Mouse (Mus musculus): ENCODE data around the gene Gna12. TPM values are rescaled to one million over a fixed set of nuclear protein-coding genes. Genes with fewer than 3 reads are reported as not detected.

The Gna12 gene
- polyA plus RNA-seq, 1 experiment from 2014 or later: 65.0 TPM

DNA sequence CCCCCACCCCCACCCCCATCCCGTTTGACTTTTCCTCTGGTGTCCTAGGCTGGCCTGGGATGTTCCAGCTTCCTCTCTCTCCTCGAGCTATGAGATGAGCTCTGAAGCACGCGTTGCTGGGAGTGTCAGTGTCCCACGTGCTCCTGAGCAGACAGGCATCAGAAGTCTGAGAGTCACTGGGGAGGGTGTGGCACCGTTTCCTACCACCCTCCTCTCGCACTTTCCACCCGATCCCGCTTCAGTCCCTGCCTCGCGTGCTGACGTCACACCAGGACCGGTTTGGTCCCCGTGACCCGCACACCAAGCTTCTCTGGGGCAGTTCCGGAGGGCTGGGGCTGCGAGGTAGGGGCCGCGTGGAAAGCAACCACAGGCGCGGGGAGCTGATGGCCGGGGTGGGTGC, 94.9 kb downstream of the Gna12 start:
- under 1% methylated on average over 20 of the region's 22 CpGs for WGBS
- peak overlapping the region; percentile 25; the same call in 1 of the 2 replicates for H3K4me3 ChIP-seq (ENCODE audit: low read depth, low read length)
- peaks cover 14% of the 10 kb centered on the region for H3K27me3 ChIP-seq (ENCODE audit: control insufficient read depth, insufficient read depth, low read length)
- DNase-seq (ENCODE audit: low spot score): peak; percentile 32
- 0 out of 2 replicates have a peak, but pooled peaks cover 5% of the 10 kb centered on the region for H3K4me1 ChIP-seq (ENCODE audit: control insufficient read depth, insufficient read depth, low read length)
- H3K27ac ChIP-seq (ENCODE audit: low read depth, low read length): no peak overlapping the region
- no peak for ATAC-seq (ENCODE audit: insufficient read depth, low FRiP score, low TSS enrichment)
- H3K9me3 ChIP-seq (ENCODE audit: control insufficient read depth, low read length): no peaks in the 10 kb centered on the region
- peak overlapping the region; percentile 22; the same call in 1 of the 2 replicates for H3K9ac ChIP-seq (ENCODE audit: low read length)
- H3K36me3 ChIP-seq (ENCODE audit: control insufficient read depth, insufficient read depth, low read length): no peaks in the 10 kb centered on the region
- H3K4me2 ChIP-seq (ENCODE audit: low read depth): peak overlapping the region; percentile 45

DNA sequence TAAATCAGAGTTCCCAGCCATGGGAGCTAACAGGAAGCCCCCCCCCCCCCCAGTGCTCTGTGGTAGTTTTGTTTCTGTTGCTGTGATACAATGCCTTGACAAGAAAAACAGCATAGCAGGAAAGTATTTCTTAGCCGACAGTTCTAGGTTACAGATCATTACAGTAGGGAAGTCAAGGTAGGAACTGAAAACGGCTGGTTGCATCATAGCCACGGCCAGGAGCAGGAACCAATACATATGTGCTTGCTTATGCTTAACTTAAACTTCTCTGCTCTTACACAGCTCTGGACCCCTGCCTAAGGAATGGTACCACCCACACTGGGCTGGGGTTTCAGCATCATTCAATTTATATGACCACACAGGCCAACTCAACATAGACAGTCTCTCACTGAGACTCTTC, 96.9 kb downstream of the Gna12 start:
- Histone ChIP-seq H3K9ac (ENCODE audit: low read length) (no peak overlapping the region), H3K27ac (ENCODE audit: low read depth, low read length) (no peak overlapping the region), H3K27me3 (ENCODE audit: control insufficient read depth, insufficient read depth, low read length) (peaks cover 14% of the 10 kb centered on the region), H3K9me3 (ENCODE audit: control insufficient read depth, low read length) (no peaks in the 10 kb centered on the region), H3K4me2 (ENCODE audit: low read depth) (no peak overlapping the region), H3K4me1 (ENCODE audit: control insufficient read depth, insufficient read depth, low read length) (0 out of 2 replicates have a peak, but pooled peaks cover 5% of the 10 kb centered on the region), H3K36me3 (ENCODE audit: control insufficient read depth, insufficient read depth, low read length) (no peaks in the 10 kb centered on the region), H3K4me3 (ENCODE audit: low read depth, low read length) (no peak overlapping the region)
- DNase-seq (ENCODE audit: low spot score): no peak
- ATAC-seq (ENCODE audit: insufficient read depth, low FRiP score, low TSS enrichment): no peak
- 76% methylated on average over 3 of the region's 3 CpGs for WGBS

DNA sequence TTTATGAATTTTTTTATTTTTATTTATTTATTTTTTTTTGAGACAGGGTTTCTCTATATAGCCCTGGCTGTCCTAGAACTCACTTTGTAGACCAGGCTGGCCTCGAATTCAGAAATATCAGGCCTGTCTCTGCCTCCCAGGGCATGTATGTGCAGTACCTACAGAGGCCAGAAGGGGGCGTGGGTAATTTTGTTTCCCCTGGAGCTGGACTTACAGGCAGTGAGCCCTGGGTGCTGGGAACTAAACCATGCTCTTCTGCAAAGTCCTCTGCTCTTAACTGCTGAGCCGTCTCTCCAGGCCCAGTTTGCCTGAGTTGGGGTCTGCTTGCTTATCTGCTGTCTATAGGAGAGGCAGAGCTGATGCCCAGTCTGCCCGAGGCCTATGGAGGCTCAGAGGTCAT, 98.0 kb downstream of the Gna12 start:
- no peak for DNase-seq (ENCODE audit: low spot score)
- no peak for ATAC-seq (ENCODE audit: insufficient read depth, low FRiP score, low TSS enrichment)
- no peak overlapping the region for H3K4me2 ChIP-seq (ENCODE audit: low read depth)
- H3K9ac ChIP-seq (ENCODE audit: low read length): no peak overlapping the region
- H3K9me3 ChIP-seq (ENCODE audit: control insufficient read depth, low read length): no peaks in the 10 kb centered on the region
- H3K4me1 ChIP-seq (ENCODE audit: control insufficient read depth, insufficient read depth, low read length): 0 out of 2 replicates have a peak, but pooled peaks cover 5% of the 10 kb centered on the region
- 71% methylated on average over 4 of the region's 4 CpGs for WGBS
- no peak overlapping the region for H3K27ac ChIP-seq (ENCODE audit: low read depth, low read length)
- no peaks in the 10 kb centered on the region for H3K36me3 ChIP-seq (ENCODE audit: control insufficient read depth, insufficient read depth, low read length)
- H3K4me3 ChIP-seq (ENCODE audit: low read depth, low read length): no peak overlapping the region
- H3K27me3 ChIP-seq (ENCODE audit: control insufficient read depth, insufficient read depth, low read length): peaks cover 14% of the 10 kb centered on the region

DNA sequence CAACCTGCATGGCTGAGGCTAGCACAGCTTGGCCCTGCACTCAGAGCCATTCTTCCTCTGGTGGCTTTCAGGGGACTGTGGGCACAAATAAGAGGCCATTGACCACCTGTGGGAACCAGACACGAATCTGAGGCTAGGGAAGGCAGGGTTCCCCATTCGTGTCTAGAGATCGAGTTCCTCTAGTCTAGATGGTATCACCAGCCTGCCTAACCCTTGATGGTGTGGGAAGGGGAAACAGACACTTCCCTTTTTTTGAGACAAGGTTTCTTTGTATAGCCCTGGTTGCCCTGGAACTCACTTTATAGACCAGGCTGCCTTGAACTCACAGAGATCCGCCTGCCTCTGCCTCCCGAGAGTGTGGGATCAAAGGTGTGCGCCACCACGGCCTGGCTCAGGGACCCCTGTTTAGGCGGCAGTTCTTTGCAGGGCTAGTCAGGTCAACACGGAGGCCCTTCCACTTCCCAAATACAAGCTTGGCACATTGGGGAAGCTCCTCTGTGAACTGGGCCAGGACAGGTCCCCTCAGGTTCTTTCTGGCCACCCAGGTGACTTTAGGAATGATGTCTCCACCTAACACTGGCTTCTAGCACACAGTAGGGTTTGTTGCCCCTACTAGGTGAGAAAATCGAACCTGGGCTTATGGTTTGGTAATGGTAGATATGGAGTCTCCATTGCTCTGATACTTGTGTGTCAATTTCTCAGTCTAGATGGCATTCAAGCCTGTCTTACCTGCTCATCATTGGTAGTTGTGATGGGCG, 99.0 kb downstream of the Gna12 start:
- Histone ChIP-seq H3K9ac (ENCODE audit: low read length) (no peak overlapping the region), H3K36me3 (ENCODE audit: control insufficient read depth, insufficient read depth, low read length) (no peaks in the 10 kb centered on the region), H3K9me3 (ENCODE audit: control insufficient read depth, low read length) (no peaks in the 10 kb centered on the region), H3K4me1 (ENCODE audit: control insufficient read depth, insufficient read depth, low read length) (0 out of 2 replicates have a peak, but pooled peaks cover 5% of the 10 kb centered on the region), H3K27ac (ENCODE audit: low read depth, low read length) (no peak overlapping the region), H3K27me3 (ENCODE audit: control insufficient read depth, insufficient read depth, low read length) (peaks cover 10% of the 10 kb centered on the region), H3K4me3 (ENCODE audit: low read depth, low read length) (no peak overlapping the region), H3K4me2 (ENCODE audit: low read depth) (no peak overlapping the region)
- ATAC-seq (ENCODE audit: insufficient read depth, low FRiP score, low TSS enrichment) (no peak), DNase-seq (ENCODE audit: low spot score) (no peak)
- WGBS: 90% methylated on average over 11 of the region's 11 CpGs

DNA sequence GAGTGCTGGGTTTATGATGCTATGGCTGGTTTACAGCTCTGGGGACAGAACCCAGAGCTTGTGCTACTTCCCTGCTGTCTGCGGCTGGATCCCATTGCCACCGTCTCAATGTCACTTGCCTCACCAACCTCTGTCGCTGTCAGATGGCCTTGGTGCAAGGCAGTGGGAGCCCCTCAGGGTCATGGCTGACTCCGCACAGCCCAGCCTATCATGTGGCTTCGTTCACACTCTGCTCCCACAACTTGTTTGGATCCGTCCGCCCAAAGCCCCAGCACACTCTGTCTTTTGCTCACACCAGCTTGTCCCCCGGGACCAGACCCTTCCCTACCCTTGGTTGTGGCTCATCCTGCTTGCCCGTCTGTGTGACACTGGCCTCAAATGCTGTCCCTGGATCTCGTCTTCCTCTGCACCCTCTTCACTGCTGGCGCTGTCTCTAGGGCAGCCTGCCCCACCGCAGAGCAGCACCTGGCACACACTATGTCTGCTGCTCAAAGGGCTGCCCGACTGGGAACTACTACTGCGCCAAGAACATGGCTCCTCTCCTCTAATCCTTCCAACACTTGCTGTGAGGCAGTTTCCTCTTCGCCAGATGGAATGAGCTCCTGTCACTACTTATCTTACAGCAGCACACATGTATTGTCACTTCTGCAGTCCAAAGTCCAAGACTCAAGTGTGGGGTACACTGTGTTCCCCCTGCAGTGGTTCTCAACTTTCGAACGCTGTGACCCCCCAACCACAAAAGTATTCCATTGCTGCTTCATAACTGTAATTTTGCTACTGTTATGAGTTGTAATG, 103.1 kb downstream of the Gna12 start:
- H3K4me2 ChIP-seq (ENCODE audit: low read depth): no peak overlapping the region
- no peak overlapping the region for H3K4me3 ChIP-seq (ENCODE audit: low read depth, low read length)
- H3K9me3 ChIP-seq (ENCODE audit: control insufficient read depth, low read length): no peaks in the 10 kb centered on the region
- no peak overlapping the region for H3K27ac ChIP-seq (ENCODE audit: low read depth, low read length)
- no peak overlapping the region for H3K9ac ChIP-seq (ENCODE audit: low read length)
- no peaks in the 10 kb centered on the region for H3K4me1 ChIP-seq (ENCODE audit: control insufficient read depth, insufficient read depth, low read length)
- ATAC-seq (ENCODE audit: insufficient read depth, low FRiP score, low TSS enrichment): no peak
- no peaks in the 10 kb centered on the region for H3K27me3 ChIP-seq (ENCODE audit: control insufficient read depth, insufficient read depth, low read length)
- H3K36me3 ChIP-seq (ENCODE audit: control insufficient read depth, insufficient read depth, low read length): no peaks in the 10 kb centered on the region
- 83% methylated on average over 17 of the region's 17 CpGs for WGBS
- no peak for DNase-seq (ENCODE audit: low spot score)

DNA sequence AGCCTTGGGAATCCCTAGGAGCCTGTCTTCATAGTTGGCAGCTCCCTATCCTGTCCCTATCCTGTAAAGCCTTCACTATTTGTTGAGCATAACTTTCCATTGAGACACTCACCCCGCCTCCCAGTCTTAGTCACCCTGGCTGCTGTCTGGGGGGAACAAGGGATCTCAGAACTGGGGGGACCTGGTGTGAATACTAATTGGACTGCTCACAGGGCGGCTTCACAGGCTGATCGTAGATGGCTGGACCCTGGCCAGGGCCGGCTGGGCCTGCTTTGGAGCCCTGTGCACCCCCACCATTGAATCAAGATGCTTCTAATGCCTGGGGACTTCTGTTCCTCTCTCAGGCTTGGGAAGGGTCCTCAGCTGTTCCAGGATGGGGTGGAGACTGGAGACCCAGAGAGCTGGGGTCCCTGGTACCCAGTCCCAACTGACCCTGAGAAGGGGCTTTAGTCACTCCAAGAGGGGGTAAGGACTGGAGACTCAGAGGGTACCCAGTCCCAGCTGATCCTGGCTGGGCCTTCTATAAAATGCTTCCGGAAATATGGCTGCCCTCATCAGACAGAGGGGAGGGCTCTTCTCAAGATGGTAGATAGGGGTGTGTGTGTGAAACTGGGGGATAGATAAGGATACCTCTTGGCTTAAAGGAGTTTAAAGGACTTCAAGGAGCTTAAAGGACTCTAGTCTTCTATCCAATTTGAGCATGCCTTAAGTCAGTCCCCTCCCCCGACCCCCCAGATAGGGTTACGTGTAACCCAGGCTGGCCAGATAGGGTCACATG, 104.0 kb downstream of the Gna12 start:
- peak; percentile 20; the same call in 1 of the 2 replicates for ATAC-seq (ENCODE audit: insufficient read depth, low FRiP score, low TSS enrichment)

DNA sequence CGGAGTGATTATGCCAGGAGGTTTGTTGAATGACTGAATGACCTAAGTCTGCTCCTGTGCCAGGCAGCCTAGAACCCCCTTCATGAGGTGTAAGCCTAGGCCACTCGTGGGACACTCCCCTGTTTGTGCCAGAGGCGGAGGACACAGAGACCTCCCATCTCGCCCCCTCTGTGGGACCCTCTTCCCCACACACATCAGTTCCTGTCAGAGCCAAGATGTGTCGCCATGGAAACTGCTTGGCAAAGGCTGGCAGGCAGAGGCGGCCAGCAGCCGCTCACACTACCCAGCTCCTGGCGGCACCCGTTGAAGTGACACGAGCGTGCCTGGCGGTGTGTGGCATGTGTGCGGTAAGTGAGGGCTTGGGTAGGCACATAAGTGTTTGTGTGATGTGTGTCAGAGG, 106.4 kb downstream of the Gna12 start, which contains the start of gene Amz1:
Amz1 (plus strand) TSS at position 306 of the 400 bp plus-strand sequence.
- WGBS: 85% methylated on average over 13 of the region's 13 CpGs
- H3K27me3 ChIP-seq (ENCODE audit: control insufficient read depth, insufficient read depth, low read length): no peaks in the 10 kb centered on the region
- H3K4me1 ChIP-seq (ENCODE audit: control insufficient read depth, insufficient read depth, low read length): no peaks in the 10 kb centered on the region
- no peak within 1 kb of the TSS for H3K4me2 ChIP-seq (ENCODE audit: low read depth)
- peaks cover 5% of the 10 kb centered on the region; the same call in 1 of the 2 replicates for H3K36me3 ChIP-seq (ENCODE audit: control insufficient read depth, insufficient read depth, low read length)
- no peak within 1 kb of the TSS for H3K4me3 ChIP-seq (ENCODE audit: low read depth, low read length)
- ATAC-seq (ENCODE audit: insufficient read depth, low FRiP score, low TSS enrichment): peak; percentile 20; the same call in 1 of the 2 replicates
- no peak for DNase-seq (ENCODE audit: low spot score)
- H3K9ac ChIP-seq (ENCODE audit: low read length): no peak within 1 kb of the TSS
- H3K27ac ChIP-seq (ENCODE audit: low read depth, low read length): no peak within 1 kb of the TSS
- no peaks in the 10 kb centered on the region for H3K9me3 ChIP-seq (ENCODE audit: control insufficient read depth, low read length)

More for the DNA sequence above, 104.0 kb downstream of the Gna12 start:
- H3K27me3 ChIP-seq (ENCODE audit: control insufficient read depth, insufficient read depth, low read length): no peaks in the 10 kb centered on the region
- no peak overlapping the region for H3K9ac ChIP-seq (ENCODE audit: low read length)
- WGBS: 83% methylated on average over 7 of the region's 7 CpGs
- H3K4me3 ChIP-seq (ENCODE audit: low read depth, low read length): no peak overlapping the region
- H3K4me2 ChIP-seq (ENCODE audit: low read depth): no peak overlapping the region
- no peak overlapping the region for H3K27ac ChIP-seq (ENCODE audit: low read depth, low read length)
- no peaks in the 10 kb centered on the region for H3K36me3 ChIP-seq (ENCODE audit: control insufficient read depth, insufficient read depth, low read length)
- no peak for DNase-seq (ENCODE audit: low spot score)
- no peaks in the 10 kb centered on the region for H3K9me3 ChIP-seq (ENCODE audit: control insufficient read depth, low read length)
- H3K4me1 ChIP-seq (ENCODE audit: control insufficient read depth, insufficient read depth, low read length): no peaks in the 10 kb centered on the region

DNA sequence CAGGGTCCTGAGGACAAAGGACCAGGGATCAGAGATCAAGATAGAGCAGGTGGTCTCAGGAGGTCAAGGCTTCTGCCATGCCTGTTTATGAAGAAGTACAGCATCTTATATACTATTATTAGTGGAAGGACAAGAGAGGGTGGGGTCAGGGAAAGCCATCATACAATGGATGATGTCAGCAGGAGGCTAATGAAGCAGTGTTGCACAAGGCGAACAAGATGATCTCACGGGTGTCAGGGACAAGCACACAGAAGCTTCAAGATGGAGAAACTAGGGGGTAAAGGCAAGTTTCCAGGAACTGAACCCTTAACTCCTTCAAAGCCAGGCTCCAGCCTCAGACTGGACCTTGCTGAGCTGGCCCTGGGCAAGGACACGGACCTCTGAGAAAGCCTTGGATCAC, 108.1 kb downstream of the Gna12 start:
- H3K4me2 ChIP-seq (ENCODE audit: low read depth): no peak overlapping the region
- no peaks in the 10 kb centered on the region for H3K9me3 ChIP-seq (ENCODE audit: control insufficient read depth, low read length)
- H3K36me3 ChIP-seq (ENCODE audit: control insufficient read depth, insufficient read depth, low read length): peaks cover 15% of the 10 kb centered on the region
- no peak overlapping the region for H3K4me3 ChIP-seq (ENCODE audit: low read depth, low read length)
- no peak for DNase-seq (ENCODE audit: low spot score)
- no peaks in the 10 kb centered on the region for H3K27me3 ChIP-seq (ENCODE audit: control insufficient read depth, insufficient read depth, low read length)
- no peak overlapping the region for H3K27ac ChIP-seq (ENCODE audit: low read depth, low read length)
- no peak for ATAC-seq (ENCODE audit: insufficient read depth, low FRiP score, low TSS enrichment)
- H3K4me1 ChIP-seq (ENCODE audit: control insufficient read depth, insufficient read depth, low read length): no peaks in the 10 kb centered on the region
- H3K9ac ChIP-seq (ENCODE audit: low read length): no peak overlapping the region
- 74% methylated on average over 3 of the region's 3 CpGs for WGBS

Measured in neural tube, embryonic 11.5 days (tissue).